Mouse (Mus musculus) erythroblast, embryonic 14.5 days (primary cell): ENCODE data around the gene Gm10718.
"Not testable (repeated sequence)": the region's sequence is repeated elsewhere in the genome, so short reads cannot be mapped to it uniquely, and the experiment has no call there.

Experiments used
- GATA1 ChIP-seq: IDR thresholded peaks from 2 replicates; pipeline ENCODE4 v1.6.1; 2012; ENCODE audit warnings: low read length, inconsistent platforms, mixed read lengths
- TAL1 ChIP-seq: IDR thresholded peaks from 3 replicates; pipeline ENCODE4 v1.6.1; 2012; ENCODE audit warnings: low read length, inconsistent platforms, mixed read lengths

DNA sequence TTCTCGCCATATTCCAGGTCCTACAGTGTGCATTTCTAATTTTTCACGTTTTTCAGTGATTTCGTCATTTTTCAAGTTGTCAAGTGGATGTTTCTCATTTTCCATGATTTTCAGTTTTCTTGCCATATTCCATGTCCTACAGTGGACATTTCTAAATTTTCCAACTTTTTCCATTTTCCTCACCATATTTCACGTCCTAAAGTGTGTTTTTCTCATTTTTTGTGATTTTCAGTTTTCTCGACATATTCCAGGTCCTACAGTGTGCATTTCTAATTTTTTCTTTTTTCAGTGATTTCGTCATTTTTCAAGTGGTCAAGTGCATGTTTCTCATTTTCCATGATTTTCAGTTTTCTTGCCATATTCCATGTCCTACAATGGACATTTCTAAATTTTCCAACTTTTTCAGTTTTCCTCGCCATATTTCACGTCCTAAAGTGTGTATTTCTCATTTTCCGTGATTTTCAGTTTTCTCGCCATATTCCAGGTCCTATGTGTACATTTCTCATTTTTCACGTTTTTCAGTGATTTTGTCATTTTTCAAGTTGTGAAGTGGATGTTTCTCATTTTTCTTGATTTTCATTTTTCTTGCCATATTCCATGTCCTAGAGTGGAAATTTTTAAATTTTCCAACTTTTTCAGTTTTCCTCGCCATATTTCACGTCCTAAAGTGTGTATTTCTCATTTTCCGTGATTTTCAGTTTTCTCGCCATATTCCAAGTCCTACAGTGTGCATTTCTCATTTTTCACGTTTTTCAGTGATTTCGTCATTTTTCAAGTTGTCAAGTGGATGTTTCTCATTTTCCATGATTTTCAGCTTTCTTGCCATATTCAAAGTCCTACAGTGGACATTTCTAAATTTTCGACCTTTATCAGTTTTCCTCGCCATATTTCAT, 3.3 kb upstream of the Gm10718 start:
- TF ChIP-seq TAL1, GATA1: not testable (repeated sequence)
